Mouse (Mus musculus): ENCODE data around the gene Ndufaf3. TPM values are rescaled to one million over a fixed set of nuclear protein-coding genes. Genes with fewer than 3 reads are reported as not detected.

Gene Ndufaf3
- polyA plus RNA-seq, 1 experiment from 2014 or later: 55.8 TPM

GRCm38 (mm10) chr9:108530954-108531353 is 36.3 kb downstream of the Ndufaf3 start:
- no peaks in the 10 kb centered on the region for H3K27me3 ChIP-seq (ENCODE audit: control insufficient read depth, insufficient read depth, low read depth, low read length)
- 74% methylated on average over 1 of the region's 1 CpGs for WGBS
- H3K4me3 ChIP-seq (ENCODE audit: low read length): no peak overlapping the region
- H3K27ac ChIP-seq (ENCODE audit: low read length): no peak overlapping the region
- H3K4me1 ChIP-seq (replicated peaks; ENCODE audit: control insufficient read depth, insufficient read depth, low read length): no peaks in the 10 kb centered on the region
- H3K4me2 ChIP-seq (ENCODE audit: low read depth, low read length): no peak overlapping the region
- H3K9ac ChIP-seq (ENCODE audit: low read length): no peak overlapping the region
- H3K9me3 ChIP-seq (ENCODE audit: control insufficient read depth, low read length): no peaks in the 10 kb centered on the region
- no peak for ATAC-seq (ENCODE audit: low read depth)
- peaks cover 48% of the 10 kb centered on the region for H3K36me3 ChIP-seq (ENCODE audit: control insufficient read depth, insufficient read depth, low read length)

- no peak for ATAC-seq (ENCODE audit: low read depth)
- no peak overlapping the region for H3K27ac ChIP-seq (ENCODE audit: low read length)
- 71% methylated on average over 3 of the region's 3 CpGs for WGBS
- H3K9me3 ChIP-seq (ENCODE audit: control insufficient read depth, low read length): no peaks in the 10 kb centered on the region
- H3K4me2 ChIP-seq (ENCODE audit: low read depth, low read length): no peak overlapping the region
- peaks cover 16% of the 10 kb centered on the region for H3K36me3 ChIP-seq (ENCODE audit: control insufficient read depth, insufficient read depth, low read length)
- H3K4me1 ChIP-seq (replicated peaks; ENCODE audit: control insufficient read depth, insufficient read depth, low read length): no peaks in the 10 kb centered on the region
- H3K4me3 ChIP-seq (ENCODE audit: low read length): no peak overlapping the region
- no peaks in the 10 kb centered on the region for H3K27me3 ChIP-seq (ENCODE audit: control insufficient read depth, insufficient read depth, low read depth, low read length)
- no peak overlapping the region for H3K9ac ChIP-seq (ENCODE audit: low read length)
Observed at GRCm38 (mm10) chr9:108525400-108525799, 41.8 kb downstream of the Ndufaf3 start.

GRCm38 (mm10) chr9:108523341-108523740 is 43.9 kb downstream of the Ndufaf3 start:
- peaks cover 7% of the 10 kb centered on the region; the same call in 1 of the 2 replicates for H3K4me1 ChIP-seq (replicated peaks; ENCODE audit: control insufficient read depth, insufficient read depth, low read length)
- H3K4me3 ChIP-seq (ENCODE audit: low read length): no peak overlapping the region
- H3K9me3 ChIP-seq (ENCODE audit: control insufficient read depth, low read length): no peaks in the 10 kb centered on the region
- ATAC-seq (ENCODE audit: low read depth): no peak
- 93% methylated on average over 4 of the region's 4 CpGs for WGBS
- H3K9ac ChIP-seq (ENCODE audit: low read length): no peak overlapping the region
- H3K27me3 ChIP-seq (ENCODE audit: control insufficient read depth, insufficient read depth, low read depth, low read length): no peaks in the 10 kb centered on the region
- H3K4me2 ChIP-seq (ENCODE audit: low read depth, low read length): no peak overlapping the region
- peaks cover 6% of the 10 kb centered on the region; the same call in 1 of the 2 replicates for H3K36me3 ChIP-seq (ENCODE audit: control insufficient read depth, insufficient read depth, low read length)
- no peak overlapping the region for H3K27ac ChIP-seq (ENCODE audit: low read length)

- H3K27ac ChIP-seq (ENCODE audit: low read length): no peak overlapping the region
- no peaks in the 10 kb centered on the region for H3K9me3 ChIP-seq (ENCODE audit: control insufficient read depth, low read length)
- peaks cover 7% of the 10 kb centered on the region; the same call in 1 of the 2 replicates for H3K4me1 ChIP-seq (replicated peaks; ENCODE audit: control insufficient read depth, insufficient read depth, low read length)
- H3K27me3 ChIP-seq (ENCODE audit: control insufficient read depth, insufficient read depth, low read depth, low read length): no peaks in the 10 kb centered on the region
- H3K4me3 ChIP-seq (ENCODE audit: low read length): no peak overlapping the region
- WGBS: 86% methylated on average over 2 of the region's 2 CpGs
- no peak for ATAC-seq (ENCODE audit: low read depth)
- H3K36me3 ChIP-seq (ENCODE audit: control insufficient read depth, insufficient read depth, low read length): 0 out of 2 replicates have a peak, but pooled peaks cover 4% of the 10 kb centered on the region
- H3K9ac ChIP-seq (ENCODE audit: low read length): no peak overlapping the region
- H3K4me2 ChIP-seq (ENCODE audit: low read depth, low read length): no peak overlapping the region
Observed at GRCm38 (mm10) chr9:108521604-108522003, 45.6 kb downstream of the Ndufaf3 start.

- Histone ChIP-seq H3K9ac (ENCODE audit: low read length) (peak overlapping the region; percentile 98), H3K4me3 (ENCODE audit: low read length) (peak overlapping the region; percentile 100), H3K27ac (ENCODE audit: low read length) (peak overlapping the region; percentile 99), H3K36me3 (ENCODE audit: control insufficient read depth, insufficient read depth, low read length) (peaks cover 18% of the 10 kb centered on the region), H3K9me3 (ENCODE audit: control insufficient read depth, low read length) (no peaks in the 10 kb centered on the region), H3K4me1 (replicated peaks; ENCODE audit: control insufficient read depth, insufficient read depth, low read length) (peaks cover 12% of the 10 kb centered on the region), H3K27me3 (ENCODE audit: control insufficient read depth, insufficient read depth, low read depth, low read length) (no peaks in the 10 kb centered on the region), H3K4me2 (ENCODE audit: low read depth, low read length) (peak overlapping the region; percentile 61)
- peak; percentile 7 for ATAC-seq (ENCODE audit: low read depth)
- WGBS: under 1% methylated on average over 13 of the region's 13 CpGs
Observed at GRCm38 (mm10) chr9:108517931-108518332, 49.3 kb downstream of the Ndufaf3 start.

- peak overlapping the region; percentile 100 for H3K4me3 ChIP-seq (ENCODE audit: low read length)
- ATAC-seq (ENCODE audit: low read depth): peak; percentile 85
- H3K27ac ChIP-seq (ENCODE audit: low read length): peak overlapping the region; percentile 99
- peaks cover 24% of the 10 kb centered on the region for H3K36me3 ChIP-seq (ENCODE audit: control insufficient read depth, insufficient read depth, low read length)
- peaks cover 12% of the 10 kb centered on the region for H3K4me1 ChIP-seq (replicated peaks; ENCODE audit: control insufficient read depth, insufficient read depth, low read length)
- under 1% methylated on average over 54 of the region's 95 CpGs for WGBS
- peak overlapping the region; percentile 98 for H3K9ac ChIP-seq (ENCODE audit: low read length)
- peak overlapping the region; percentile 61 for H3K4me2 ChIP-seq (ENCODE audit: low read depth, low read length)
- no peaks in the 10 kb centered on the region for H3K9me3 ChIP-seq (ENCODE audit: control insufficient read depth, low read length)
- no peaks in the 10 kb centered on the region for H3K27me3 ChIP-seq (ENCODE audit: control insufficient read depth, insufficient read depth, low read depth, low read length)
Observed at GRCm38 (mm10) chr9:108517253-108517930, 49.8 kb downstream of the Ndufaf3 start.

GRCm38 (mm10) chr9:108516380-108517251 is 50.6 kb downstream of the Ndufaf3 start, which contains the start of gene Qrich1:
Gene Qrich1, plus strand, starts transcription at chr9:108516806.
- Histone ChIP-seq H3K27me3 (ENCODE audit: control insufficient read depth, insufficient read depth, low read depth, low read length) (no peaks in the 10 kb centered on the region), H3K27ac (ENCODE audit: low read length) (peak within 1 kb of the TSS; percentile 99), H3K36me3 (ENCODE audit: control insufficient read depth, insufficient read depth, low read length) (peaks cover 29% of the 10 kb centered on the region), H3K4me1 (replicated peaks; ENCODE audit: control insufficient read depth, insufficient read depth, low read length) (peaks cover 12% of the 10 kb centered on the region), H3K4me2 (ENCODE audit: low read depth, low read length) (peak within 1 kb of the TSS; percentile 80), H3K9ac (ENCODE audit: low read length) (peak within 1 kb of the TSS; percentile 98), H3K4me3 (ENCODE audit: low read length) (peak within 1 kb of the TSS; percentile 100), H3K9me3 (ENCODE audit: control insufficient read depth, low read length) (no peaks in the 10 kb centered on the region)
- WGBS: under 1% methylated on average over 55 of the region's 55 CpGs
- ATAC-seq (ENCODE audit: low read depth): peak; percentile 96

All from lung, embryonic 16.5 days (tissue).